Comparison of ENCODE assay signal across 24 mouse cellular contexts in the genomic region with DNA sequence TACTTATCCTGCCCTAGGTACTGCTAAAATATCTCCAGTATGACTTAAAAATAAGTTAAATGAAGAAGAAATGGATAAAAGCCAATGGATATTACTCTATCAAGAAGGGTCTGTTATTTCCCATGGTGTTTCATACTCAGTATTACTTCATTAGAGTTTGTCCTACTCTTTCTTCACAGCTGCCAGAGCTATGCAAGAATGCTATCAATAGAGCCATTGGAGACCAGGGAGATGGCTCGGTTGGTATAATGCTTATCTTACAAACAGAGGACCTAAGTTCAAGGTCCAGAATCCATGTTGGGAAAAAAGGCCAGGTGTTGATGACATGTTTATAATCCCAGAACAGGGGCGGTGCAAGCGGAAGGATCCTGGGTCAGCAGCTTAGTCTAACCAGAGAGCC.
DNase-seq lines count a peak whose midpoint lies in the region; ATAC-seq and TF ChIP-seq lines count a peak whose summit lies in the region.
"Had no signal": no experiment of that assay in that cellular context is flagged by ENCODE, and none has a peak within 500 bp of the region (broad histone marks: within the 10 kb centered on the region; RNA-seq: fewer than 3 reads in every experiment).

No protein-coding gene starts in this region.

- WGBS in heart, embryonic 10.5 days: 83% methylated on average over 3 of the region's 3 CpGs
- 58% methylated on average over 3 of the region's 3 CpGs for WGBS in lung, postnatal 0 days
- WGBS in stomach, embryonic 16.5 days: 78% methylated on average over 3 of the region's 3 CpGs
- WGBS in stomach, postnatal 0 days: 86% methylated on average over 3 of the region's 3 CpGs
- 59% methylated on average over 3 of the region's 3 CpGs for WGBS in intestine, postnatal 0 days

- H3K9me3 ChIP-seq in heart, embryonic 10.5 days: no peaks in the 10 kb centered on the region
- no peaks in the 10 kb centered on the region for H3K9me3 ChIP-seq in lung, postnatal 0 days (ENCODE audit: low read length)
- H3K9me3 ChIP-seq in stomach, embryonic 16.5 days (replicated peaks; ENCODE audit: control insufficient read depth, low read length): no peaks in the 10 kb centered on the region
- no peaks in the 10 kb centered on the region for H3K9me3 ChIP-seq in stomach, postnatal 0 days (ENCODE audit: control insufficient read depth, low read length)
- no peaks in the 10 kb centered on the region for H3K9me3 ChIP-seq in intestine, postnatal 0 days (ENCODE audit: control insufficient read depth)
- H3K9me3 ChIP-seq: embryonic facial prominence, embryonic 10.5 days; embryonic facial prominence, embryonic 13.5 days; forebrain, embryonic 10.5 days; forebrain, embryonic 13.5 days; heart, embryonic 13.5 days; hindbrain, embryonic 12.5 days; hindbrain, embryonic 15.5 days had no signal

- no peak overlapping the region for H3K9ac ChIP-seq in lung, postnatal 0 days (replicated peaks; ENCODE audit: low read depth)
- no peak overlapping the region for H3K9ac ChIP-seq in stomach, embryonic 16.5 days (ENCODE audit: low read length)
- H3K9ac ChIP-seq in stomach, postnatal 0 days (ENCODE audit: low read length): no peak overlapping the region
- H3K9ac ChIP-seq in intestine, postnatal 0 days (ENCODE audit: low read depth, low read length): no peak overlapping the region
- H3K9ac ChIP-seq: embryonic facial prominence, embryonic 13.5 days; forebrain, embryonic 13.5 days; heart, embryonic 13.5 days; hindbrain, embryonic 12.5 days; hindbrain, embryonic 15.5 days had no signal

- ATAC-seq in lung, postnatal 0 days: no peak
- ATAC-seq in stomach, embryonic 16.5 days (ENCODE audit: insufficient read depth, low FRiP score): peak; percentile 25; the same call in 1 of the 2 replicates
- ATAC-seq in stomach, postnatal 0 days (ENCODE audit: low FRiP score, low TSS enrichment): no peak
- ATAC-seq in intestine, postnatal 0 days: peak; percentile 69
- ATAC-seq: activated CD4-positive, CD25-positive, alpha-beta regulatory T cell, adult 4 months; forebrain, embryonic 13.5 days; forebrain, embryonic 16.5 days had no signal

- H3K4me3 ChIP-seq in heart, embryonic 10.5 days: no peak overlapping the region
- no peak overlapping the region for H3K4me3 ChIP-seq in lung, postnatal 0 days (ENCODE audit: low read depth, low read length)
- H3K4me3 ChIP-seq in stomach, embryonic 16.5 days (replicated peaks; ENCODE audit: low read length): no peak overlapping the region
- H3K4me3 ChIP-seq in stomach, postnatal 0 days (ENCODE audit: low read depth, low read length): no peak overlapping the region
- no peak overlapping the region for H3K4me3 ChIP-seq in intestine, postnatal 0 days (ENCODE audit: low read depth, low read length)
- H3K4me3 ChIP-seq: embryonic facial prominence, embryonic 10.5 days; embryonic facial prominence, embryonic 13.5 days; forebrain, embryonic 10.5 days; forebrain, embryonic 13.5 days; heart, embryonic 13.5 days; hindbrain, embryonic 12.5 days; hindbrain, embryonic 15.5 days had no signal

- no peak overlapping the region for H3K4me2 ChIP-seq in lung, postnatal 0 days (replicated peaks; ENCODE audit: low read depth, low read length)
- no peak overlapping the region for H3K4me2 ChIP-seq in stomach, embryonic 16.5 days (ENCODE audit: low read depth, low read length)
- H3K4me2 ChIP-seq in stomach, postnatal 0 days (replicated peaks; ENCODE audit: low read depth): no peak overlapping the region
- H3K4me2 ChIP-seq in intestine, postnatal 0 days (replicated peaks; ENCODE audit: low read depth): no peak overlapping the region
- H3K4me2 ChIP-seq: embryonic facial prominence, embryonic 13.5 days; forebrain, embryonic 13.5 days; heart, embryonic 13.5 days; hindbrain, embryonic 12.5 days; hindbrain, embryonic 15.5 days had no signal

- H3K36me3 ChIP-seq in heart, embryonic 10.5 days: peaks cover 3% of the 10 kb centered on the region; the same call in 1 of the 2 replicates
- no peaks in the 10 kb centered on the region for H3K36me3 ChIP-seq in lung, postnatal 0 days (ENCODE audit: insufficient read depth, low read length)
- H3K36me3 ChIP-seq in stomach, embryonic 16.5 days (ENCODE audit: control insufficient read depth, insufficient read depth, low read length): no peaks in the 10 kb centered on the region
- H3K36me3 ChIP-seq in stomach, postnatal 0 days (ENCODE audit: control insufficient read depth, insufficient read depth, low read length): no peaks in the 10 kb centered on the region
- H3K36me3 ChIP-seq in intestine, postnatal 0 days (ENCODE audit: control insufficient read depth, insufficient read depth): no peaks in the 10 kb centered on the region
- H3K36me3 ChIP-seq: hindbrain, embryonic 12.5 days; hindbrain, embryonic 15.5 days had no signal

- peak; percentile 17 for DNase-seq in heart, embryonic 10.5 days (ENCODE audit: low spot score)
- no peak for DNase-seq in heart, postnatal 4 days
- DNase-seq in lung, postnatal 0 days (ENCODE audit: low spot score): peak; percentile 59
- no peak for DNase-seq in lung, postnatal 25 days (ENCODE audit: low spot score)
- DNase-seq in stomach, postnatal 0 days (ENCODE audit: low spot score): no peak
- DNase-seq in adrenal gland, adult 2 months: no peak
- DNase-seq: adrenal gland, postnatal 10 days; adrenal gland, postnatal 36 days; cerebellum, adult 9-10 months; embryo, embryonic 11 days; gastrocnemius, postnatal 10 days; gastrocnemius, postnatal 36 days; heart, postnatal 14 days had no signal

- peaks cover 22% of the 10 kb centered on the region for H3K4me1 ChIP-seq in heart, embryonic 10.5 days
- H3K4me1 ChIP-seq in lung, postnatal 0 days (ENCODE audit: insufficient read depth, low read depth, low read length): peaks cover 5% of the 10 kb centered on the region
- H3K4me1 ChIP-seq in stomach, embryonic 16.5 days (ENCODE audit: control insufficient read depth, insufficient read depth, low read length): peaks cover 10% of the 10 kb centered on the region; the same call in 1 of the 2 replicates
- no peaks in the 10 kb centered on the region for H3K4me1 ChIP-seq in stomach, postnatal 0 days (replicated peaks; ENCODE audit: control insufficient read depth, insufficient read depth)
- H3K4me1 ChIP-seq in intestine, postnatal 0 days (replicated peaks; ENCODE audit: control insufficient read depth, insufficient read depth, low read length): no peaks in the 10 kb centered on the region; the same call in 1 of the 2 replicates

- no peak overlapping the region for H3K27ac ChIP-seq in heart, embryonic 10.5 days
- no peak overlapping the region for H3K27ac ChIP-seq in lung, postnatal 0 days (ENCODE audit: low read length)
- no peak overlapping the region for H3K27ac ChIP-seq in stomach, embryonic 16.5 days (ENCODE audit: low read length)
- no peak overlapping the region for H3K27ac ChIP-seq in stomach, postnatal 0 days (replicated peaks)
- H3K27ac ChIP-seq in intestine, postnatal 0 days (ENCODE audit: low read depth, low read length): no peak overlapping the region
- H3K27ac ChIP-seq: embryonic facial prominence, embryonic 10.5 days; embryonic facial prominence, embryonic 13.5 days; forebrain, embryonic 10.5 days; forebrain, embryonic 13.5 days; heart, embryonic 13.5 days; hindbrain, embryonic 12.5 days; hindbrain, embryonic 15.5 days had no signal

- no peak for TF ChIP-seq EP300 in lung, postnatal 0 days (IDR thresholded peaks at IDR 0.05)
- no peak for TF ChIP-seq EP300 in stomach, postnatal 0 days (optimal IDR thresholded peaks at IDR 0.05)

- TF ChIP-seq CTCF in lung, postnatal 0 days (IDR thresholded peaks at IDR 0.05): no peak
- no peak for TF ChIP-seq CTCF in stomach, postnatal 0 days (IDR thresholded peaks at IDR 0.05; ENCODE audit: low read depth)
- TF ChIP-seq CTCF in intestine, postnatal 0 days (IDR thresholded peaks at IDR 0.05; ENCODE audit: low read depth): no peak

- H3K27me3 ChIP-seq in heart, embryonic 10.5 days (ENCODE audit: insufficient read depth, poor library complexity, severe bottlenecking): no peaks in the 10 kb centered on the region
- no peaks in the 10 kb centered on the region for H3K27me3 ChIP-seq in lung, postnatal 0 days (replicated peaks; ENCODE audit: insufficient read depth, low read length)
- no peaks in the 10 kb centered on the region for H3K27me3 ChIP-seq in stomach, embryonic 16.5 days (ENCODE audit: control insufficient read depth, insufficient read depth, low read length)
- H3K27me3 ChIP-seq in stomach, postnatal 0 days (ENCODE audit: control insufficient read depth, insufficient read depth, low read length): no peaks in the 10 kb centered on the region
- H3K27me3 ChIP-seq in intestine, postnatal 0 days (replicated peaks; ENCODE audit: control insufficient read depth, insufficient read depth, low read length): no peaks in the 10 kb centered on the region
- H3K27me3 ChIP-seq: embryonic facial prominence, embryonic 13.5 days; forebrain, embryonic 13.5 days; heart, embryonic 13.5 days; hindbrain, embryonic 12.5 days; hindbrain, embryonic 15.5 days had no signal

Comparison
In these comparisons a context has a peak if more than half of its experiments do, and no peak if none do; other contexts are left out.
1. DNase-seq: peak in heart, embryonic 10.5 days (single experiment) and lung, postnatal 0 days (single experiment); none in heart, postnatal 4 days (single experiment), lung, postnatal 25 days (single experiment), stomach, postnatal 0 days (single experiment) and adrenal gland, adult 2 months (single experiment).
2. ATAC-seq: peak in stomach, embryonic 16.5 days (single experiment) and intestine, postnatal 0 days (single experiment); none in lung, postnatal 0 days (single experiment) and stomach, postnatal 0 days (single experiment).